Mouse (Mus musculus): Measurements from ENCODE around the gene Atg7.

Gene Atg7

DNA sequence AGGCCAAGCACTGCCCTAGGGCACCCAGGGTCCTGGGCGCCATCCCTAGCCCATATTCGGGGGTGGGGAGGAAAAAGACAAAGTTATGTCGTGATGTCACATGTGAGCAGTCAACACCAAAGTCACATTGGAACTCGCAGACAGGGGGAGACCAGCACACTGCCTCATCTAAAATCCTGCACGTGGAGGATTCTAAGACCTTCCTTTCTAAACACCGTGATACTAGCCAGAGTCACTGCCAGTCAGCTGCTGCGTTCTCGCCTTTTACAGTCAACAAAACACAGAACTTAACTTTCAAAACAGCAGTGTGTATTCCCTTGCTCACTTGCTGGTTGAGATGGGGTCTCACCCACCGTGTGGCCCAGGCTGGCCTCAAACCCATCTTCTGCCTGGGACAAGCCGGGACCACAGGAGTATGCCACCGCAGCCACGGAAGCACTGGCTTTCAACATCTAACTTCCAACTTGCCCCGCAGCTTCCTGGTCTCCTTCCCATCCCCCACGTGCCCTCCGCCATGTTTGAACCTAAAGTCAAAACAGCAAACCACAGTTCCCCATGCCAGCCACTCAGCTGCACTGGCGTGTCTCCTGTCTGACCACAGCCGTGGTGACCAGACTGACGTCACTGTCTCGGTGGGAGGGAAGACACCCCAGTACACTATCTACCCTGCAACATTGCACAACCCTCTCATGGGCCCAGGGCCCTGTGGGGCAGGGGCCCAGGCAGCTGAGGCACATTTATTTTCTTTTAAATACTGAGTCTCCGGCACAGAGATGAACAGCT, 250.7 kb downstream of the Atg7 start:
- in situ Hi-C loops (cut with MboI; ENCODE audit: low sequenced_read_pairs): no loop called here

DNA sequence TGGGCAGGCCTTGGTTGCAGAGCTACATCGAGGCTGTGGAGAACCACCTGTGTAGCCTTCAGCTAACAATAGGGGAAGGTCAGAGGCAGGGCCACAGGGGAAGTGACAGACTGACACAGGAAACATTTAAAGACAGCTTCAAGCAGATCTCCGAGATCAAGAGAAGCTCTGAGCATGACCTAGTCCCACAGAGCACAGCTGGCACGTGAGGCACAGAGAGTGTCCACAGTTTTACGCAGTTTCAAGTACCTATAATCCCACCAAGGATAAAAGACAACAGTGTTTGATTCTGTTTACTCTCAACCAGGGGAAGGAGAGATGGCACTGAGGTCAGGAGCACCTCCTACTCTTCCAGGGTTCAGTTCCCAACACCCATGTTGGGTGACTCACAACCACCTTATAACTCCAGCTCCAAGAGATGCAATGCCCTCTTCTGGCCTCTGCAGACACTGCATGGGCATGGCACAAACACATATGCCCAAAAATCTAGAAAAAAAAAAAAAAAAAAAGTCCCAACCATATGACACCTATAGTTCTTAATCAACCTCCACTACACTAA, 251.7 kb downstream of the Atg7 start:
- in situ Hi-C loops (cut with MboI; ENCODE audit: low sequenced_read_pairs): no loop called here

DNA sequence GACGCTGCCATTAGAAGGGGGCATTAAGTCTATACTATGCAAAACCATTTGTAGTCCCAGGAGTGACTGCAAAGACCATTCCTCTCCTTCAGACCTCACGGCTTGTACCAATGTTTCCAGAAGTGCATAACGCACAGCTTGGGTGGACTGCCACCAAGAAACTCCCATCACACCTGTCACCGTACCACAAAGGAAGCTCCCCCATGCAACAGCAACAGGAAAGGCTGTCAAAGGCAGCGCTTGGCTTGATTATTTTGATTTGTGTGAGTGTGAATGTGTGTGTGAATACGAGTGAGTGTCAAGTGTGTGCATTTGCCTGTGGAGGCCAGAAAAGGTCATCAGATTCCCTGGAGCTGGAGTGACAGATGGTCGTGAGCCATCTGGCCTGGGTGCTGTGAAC, 252.3 kb downstream of the Atg7 start:
- in situ Hi-C loops (cut with MboI; ENCODE audit: low sequenced_read_pairs): no loop called here

DNA sequence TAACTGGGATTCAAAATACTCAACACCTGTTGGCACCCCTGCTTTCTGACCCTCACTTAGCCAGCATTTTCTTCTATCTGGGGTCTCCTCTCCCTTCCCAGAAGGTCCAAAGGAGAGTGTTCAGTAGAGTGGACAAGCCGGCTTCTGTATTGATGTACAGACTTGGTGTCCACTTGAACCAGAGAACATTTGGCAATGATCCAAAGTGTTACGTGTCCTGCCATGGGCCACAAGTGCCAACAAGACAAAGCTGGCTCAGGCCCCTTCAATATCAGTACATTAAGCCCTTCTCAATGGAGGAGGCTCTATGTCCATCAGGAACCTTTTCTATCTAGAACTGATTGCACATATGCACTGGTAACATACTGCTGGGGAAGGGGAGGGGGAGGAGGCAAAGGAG, 253.4 kb downstream of the Atg7 start:
- in situ Hi-C loops (cut with MboI; ENCODE audit: low sequenced_read_pairs): no loop called here

DNA sequence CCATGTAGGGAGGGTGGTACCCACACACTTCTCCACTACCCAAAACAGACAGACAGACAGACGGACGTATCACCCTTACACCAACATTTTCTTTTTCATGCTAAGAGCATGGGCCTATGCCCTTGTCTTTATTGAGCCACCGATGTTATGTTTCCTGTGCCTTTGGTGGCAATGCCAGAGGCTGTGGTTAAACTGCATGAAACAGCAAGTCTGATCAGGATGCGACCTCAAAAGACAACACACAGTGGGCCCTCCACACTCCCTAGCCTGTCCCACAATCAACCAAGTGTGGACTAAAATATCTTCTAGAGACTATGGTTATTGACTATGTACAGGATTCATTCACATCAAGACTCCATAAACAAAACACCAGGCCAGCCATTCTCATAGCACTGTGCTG, 256.1 kb downstream of the Atg7 start:
- in situ Hi-C loops (cut with MboI; ENCODE audit: low sequenced_read_pairs): no loop called here

DNA sequence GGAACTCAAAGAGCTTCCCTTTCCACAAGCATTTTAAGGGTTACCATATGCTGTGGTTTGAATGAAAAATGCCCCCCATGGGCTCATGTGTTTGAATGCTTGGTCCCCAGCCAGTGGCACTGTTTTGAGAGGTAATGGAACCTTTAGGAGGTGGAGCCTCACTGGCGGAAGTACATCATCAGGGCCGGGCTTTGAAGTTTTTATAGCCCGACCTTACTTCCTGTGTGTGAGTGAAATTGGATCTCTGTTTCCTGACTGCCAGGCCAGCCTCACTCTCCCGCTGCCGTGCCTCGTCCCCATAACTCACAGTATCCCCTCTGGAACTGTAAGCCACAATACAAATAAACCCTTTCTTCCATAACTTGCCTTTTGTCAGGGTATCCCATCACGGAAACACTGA, 256.8 kb downstream of the Atg7 start:
- in situ Hi-C loops (cut with MboI; ENCODE audit: low sequenced_read_pairs): no loop called here

DNA sequence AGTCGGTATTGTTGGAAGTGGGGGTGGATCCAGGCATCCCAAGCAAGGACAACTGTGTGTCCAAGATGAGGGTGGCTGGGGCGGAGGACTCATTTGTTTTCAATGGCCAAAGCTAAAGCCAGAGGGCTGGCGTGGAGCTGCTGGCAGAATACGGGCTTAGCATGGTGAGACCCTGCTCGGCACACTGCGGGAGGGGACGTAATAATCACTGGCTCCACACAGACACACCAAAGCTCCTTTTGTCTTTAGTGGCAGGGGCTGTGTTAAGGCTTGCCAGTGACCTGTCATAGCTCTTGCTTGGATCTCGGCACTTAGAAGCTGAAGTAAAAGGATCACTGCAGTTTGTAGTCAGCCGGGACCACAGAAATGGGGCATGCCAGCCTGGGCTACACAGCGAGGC, 257.3 kb downstream of the Atg7 start:
- in situ Hi-C loops (cut with MboI; ENCODE audit: low sequenced_read_pairs): no loop called here

DNA sequence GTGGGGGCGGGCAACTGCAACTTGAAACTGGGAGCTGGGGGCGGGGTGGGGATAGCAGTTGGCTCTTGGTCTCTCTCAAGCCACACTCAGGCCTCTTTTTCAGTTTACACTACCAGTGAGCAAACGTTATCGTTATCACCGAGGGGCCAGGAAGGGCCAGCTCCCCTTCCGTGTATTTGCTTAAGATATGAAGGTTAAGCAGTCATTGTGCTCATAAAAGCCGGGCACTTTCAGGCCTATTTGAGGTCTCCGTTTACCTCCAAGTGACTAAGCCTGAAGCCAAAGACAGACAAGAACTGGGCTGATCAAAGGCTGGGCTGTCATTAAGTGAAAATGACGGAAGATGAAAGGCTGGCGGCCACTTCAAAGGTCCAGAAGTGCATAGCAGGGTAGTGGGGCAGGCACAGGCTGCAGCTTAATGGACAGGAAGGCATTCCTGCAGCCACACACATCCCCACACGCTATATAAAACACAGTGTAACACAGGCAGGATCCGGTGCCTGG, 258.5 kb downstream of the Atg7 start:
- in situ Hi-C loops (cut with MboI; ENCODE audit: low sequenced_read_pairs): no loop called here

DNA sequence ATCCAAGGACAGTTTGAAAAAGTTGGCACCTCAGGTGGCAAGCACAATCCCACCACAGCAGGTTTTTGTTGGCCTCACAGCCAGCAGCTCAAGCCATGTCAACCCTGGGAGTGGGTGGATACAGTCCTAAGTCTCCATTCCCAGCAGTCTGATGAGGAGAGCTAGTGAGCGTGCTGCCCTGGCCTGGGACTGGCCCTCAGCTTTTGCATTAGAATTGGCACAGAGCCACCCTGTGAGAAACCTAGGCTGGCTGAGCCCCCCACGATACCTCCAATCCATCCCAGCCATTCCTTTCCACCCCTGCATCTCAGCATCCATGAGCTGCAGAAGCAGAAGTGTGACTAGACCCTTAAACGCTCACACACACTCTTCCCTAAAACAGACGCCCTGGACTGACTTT, 259.0 kb downstream of the Atg7 start:
- in situ Hi-C loops (cut with MboI; ENCODE audit: low sequenced_read_pairs): no loop called here

DNA sequence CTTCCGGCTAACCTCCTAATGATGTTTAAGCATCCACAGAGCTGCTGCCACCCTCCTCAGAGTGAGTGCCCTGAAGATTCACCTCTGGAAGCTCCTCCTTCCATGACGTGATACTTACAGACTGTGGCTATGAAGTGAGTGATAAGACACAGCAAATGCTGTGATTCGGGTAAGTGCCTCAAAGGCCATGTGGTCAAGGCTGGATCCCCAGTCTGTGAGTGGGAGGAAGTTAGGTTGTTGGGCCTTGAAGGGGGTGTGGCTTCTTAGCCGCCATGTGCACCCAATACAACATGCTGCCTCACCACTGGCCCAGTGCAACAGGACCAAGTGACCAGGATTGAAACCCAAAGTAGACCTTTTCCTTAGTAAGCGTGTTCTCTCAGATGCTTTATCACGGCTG, 261.3 kb downstream of the Atg7 start:
- in situ Hi-C loops (cut with MboI; ENCODE audit: low sequenced_read_pairs): no loop called here

DNA sequence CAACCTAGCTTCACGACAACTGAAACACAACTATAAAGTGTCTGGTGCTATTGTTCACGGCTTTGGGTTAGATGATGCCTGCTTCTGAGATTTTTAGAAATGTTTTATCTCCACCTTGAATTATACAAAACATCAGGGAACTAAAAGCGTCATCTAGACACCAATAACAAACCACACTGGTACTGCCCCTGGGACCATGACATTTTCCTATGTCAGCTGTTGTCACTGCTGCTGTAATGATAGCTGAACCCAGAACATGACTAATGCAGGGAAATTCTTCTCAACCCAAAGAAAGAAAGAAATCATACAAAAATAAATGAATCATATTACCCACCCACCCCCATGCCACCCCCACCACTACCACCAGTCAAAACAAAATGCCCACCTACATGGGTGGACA, 261.9 kb downstream of the Atg7 start:
- in situ Hi-C loops (cut with MboI; ENCODE audit: low sequenced_read_pairs): no loop called here

DNA sequence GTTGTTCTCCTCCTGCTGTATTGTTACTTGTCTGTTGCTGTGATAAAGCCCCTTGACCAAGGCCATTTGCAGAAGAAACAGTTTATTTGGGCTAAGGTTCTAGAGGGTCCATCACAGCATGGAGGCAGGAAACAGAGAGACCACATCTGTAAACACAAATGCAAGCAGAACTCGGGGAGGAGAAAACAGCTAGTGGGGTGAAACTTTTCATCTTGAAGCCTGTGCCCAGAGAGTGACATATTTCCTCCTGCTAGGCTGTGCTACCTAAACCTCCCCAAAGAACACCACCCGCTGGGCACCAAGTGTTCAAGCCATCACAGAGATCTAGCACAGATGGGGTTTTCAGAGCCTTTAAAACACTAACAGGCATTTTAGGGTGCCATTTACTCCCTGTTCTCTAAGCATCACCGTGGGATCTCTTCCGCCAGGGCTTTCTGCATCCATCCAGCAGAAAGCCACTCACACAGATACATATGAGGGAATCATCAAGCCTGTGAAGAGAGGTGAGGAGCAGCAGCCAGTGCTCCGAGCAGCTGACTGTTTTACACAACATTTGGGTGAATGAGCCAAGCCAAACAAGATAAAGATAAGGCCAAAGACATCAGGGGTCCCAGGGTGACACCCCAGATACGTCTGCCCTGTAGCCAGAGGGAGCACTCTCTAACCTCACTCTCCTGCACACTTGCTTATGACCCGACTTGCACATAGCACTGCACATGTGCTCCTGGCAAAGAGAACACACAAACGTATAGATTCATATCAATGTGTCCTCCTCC, 262.5 kb downstream of the Atg7 start:
- in situ Hi-C loops (cut with MboI; ENCODE audit: low sequenced_read_pairs): no loop called here

DNA sequence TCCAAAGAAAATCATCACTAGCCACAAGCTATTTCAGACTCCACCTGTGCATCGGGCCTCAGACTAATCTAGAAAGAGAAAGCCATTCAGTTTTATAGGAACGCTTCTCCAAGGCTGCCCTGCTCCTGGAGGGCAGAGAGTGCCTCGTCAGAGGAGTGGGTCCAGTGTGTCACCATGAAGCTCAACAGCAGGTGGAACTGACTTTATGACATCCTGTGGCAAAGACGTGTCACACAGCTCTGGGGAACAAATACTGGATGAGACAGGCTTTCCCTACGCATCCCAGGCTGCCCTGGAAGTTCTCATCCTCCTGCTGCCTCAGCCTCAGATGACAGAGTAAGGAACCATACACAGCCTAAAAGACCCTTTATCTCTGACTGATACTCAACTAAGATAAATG, 263.3 kb downstream of the Atg7 start:
- in situ Hi-C loops (cut with MboI; ENCODE audit: low sequenced_read_pairs): no loop called here

DNA sequence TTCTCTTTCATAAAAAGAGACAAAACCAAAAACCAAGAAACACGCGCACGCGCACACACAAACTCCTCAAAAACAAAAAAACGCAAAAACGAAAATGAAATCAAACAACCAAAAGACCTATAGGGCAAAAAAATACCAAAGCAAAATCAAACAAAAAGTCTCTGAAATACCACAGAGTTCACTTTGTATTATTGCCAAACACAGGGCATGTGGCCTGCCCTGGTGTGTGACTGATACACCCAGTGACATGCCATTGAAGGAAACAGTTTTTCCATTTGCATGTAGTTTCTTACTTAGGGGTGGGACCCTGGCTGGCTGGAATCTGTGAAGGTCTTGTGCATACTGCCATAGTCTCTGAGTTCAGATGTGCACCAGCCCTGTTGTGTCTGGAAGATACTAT, 264.6 kb downstream of the Atg7 start:
- in situ Hi-C loops (cut with MboI; ENCODE audit: low sequenced_read_pairs): no loop called here

DNA sequence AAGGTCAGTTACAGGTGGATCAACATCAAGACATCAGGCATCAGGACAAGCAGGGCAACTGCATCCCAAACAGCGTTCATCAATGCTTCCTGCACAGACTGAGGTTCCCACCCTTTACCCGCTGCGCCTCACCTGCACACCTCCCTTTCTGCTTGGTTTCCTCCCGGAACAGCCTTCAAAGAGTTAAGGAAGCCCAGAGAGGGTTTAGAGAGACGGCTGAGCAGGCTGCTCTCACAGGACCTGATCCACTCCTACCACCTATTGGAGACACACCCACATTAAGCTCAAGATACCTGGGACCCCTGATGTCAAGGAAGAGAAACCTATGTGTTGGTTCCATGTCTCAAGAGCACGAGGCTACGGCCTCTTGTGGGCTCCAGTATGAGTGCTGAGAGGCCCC, 266.9 kb downstream of the Atg7 start:
- in situ Hi-C loops (cut with MboI; ENCODE audit: low sequenced_read_pairs): no loop called here

Measured in CH12F3 (cell line).